Mouse (Mus musculus) limb, embryonic 10.5 days (tissue): ENCODE data around the gene Ireb2. TPM values are rescaled to one million over a fixed set of nuclear protein-coding genes. Genes with fewer than 3 reads are reported as not detected.

ENCODE experiments used
- polyA plus RNA-seq: library from polyadenylated mRNA; unstranded; fragments of >200 nt; fragmentation: Nextera tagmentation; extraction: Ambion mirVana; gene quantifications from 2 replicates; pipeline ENCODE4 v1.2.1, GENCODE M21; 2016

The Ireb2 gene
- polyA plus RNA-seq, 1 experiment from 2014 or later, result 46.7 TPM

Other genes starting within 250 kb of the Ireb2 start
- 0.31 and 0.60 TPM in 2 replicates for gene Acsbg1, start 201.9 kb upstream of the Ireb2 start, polyA plus RNA-seq
- gene Dnaja4, start 164.9 kb upstream of the Ireb2 start, polyA plus RNA-seq, result 2.7 and 2.9 TPM in 2 replicates
- gene Wdr61, start 129.3 kb upstream of the Ireb2 start, polyA plus RNA-seq, result 178 and 190 TPM in 2 replicates
- gene Crabp1, start 99.0 kb upstream of the Ireb2 start, polyA plus RNA-seq, result 615 and 856 TPM in 2 replicates
- 2.9 and 4.8 TPM in 2 replicates for gene Hykk, start 53.5 kb downstream of the Ireb2 start, polyA plus RNA-seq
- 330 and 337 TPM in 2 replicates for gene Psma4, start 87.0 kb downstream of the Ireb2 start, polyA plus RNA-seq
- gene AY074887, start 87.2 kb downstream of the Ireb2 start, polyA plus RNA-seq, result 1.0 and 1.1 TPM in 2 replicates
- 0.23 and 0.45 TPM in 2 replicates for gene Chrna5, start 117.1 kb downstream of the Ireb2 start, polyA plus RNA-seq
- 0.15 and 0.25 TPM in 2 replicates for gene Chrna3, start 162.8 kb downstream of the Ireb2 start, polyA plus RNA-seq
- gene Chrnb4, start 185.0 kb downstream of the Ireb2 start, polyA plus RNA-seq, result 0.18 and 0.40 TPM in 2 replicates